Mouse (Mus musculus) lung, postnatal 0 days (tissue): ENCODE measurements around the gene Uox.

Experiments used
- CTCF ChIP-seq: IDR thresholded peaks from 2 replicates; pipeline ENCODE4 v1.5.1; 2016; ENCODE audit warnings: antibody characterized with exemption, mild to moderate bottlenecking
- EP300 ChIP-seq: IDR thresholded peaks from 2 replicates; pipeline ENCODE4 v1.6.1; 2016; ENCODE audit warnings: antibody characterized with exemption, mild to moderate bottlenecking, control low read depth

DNA sequence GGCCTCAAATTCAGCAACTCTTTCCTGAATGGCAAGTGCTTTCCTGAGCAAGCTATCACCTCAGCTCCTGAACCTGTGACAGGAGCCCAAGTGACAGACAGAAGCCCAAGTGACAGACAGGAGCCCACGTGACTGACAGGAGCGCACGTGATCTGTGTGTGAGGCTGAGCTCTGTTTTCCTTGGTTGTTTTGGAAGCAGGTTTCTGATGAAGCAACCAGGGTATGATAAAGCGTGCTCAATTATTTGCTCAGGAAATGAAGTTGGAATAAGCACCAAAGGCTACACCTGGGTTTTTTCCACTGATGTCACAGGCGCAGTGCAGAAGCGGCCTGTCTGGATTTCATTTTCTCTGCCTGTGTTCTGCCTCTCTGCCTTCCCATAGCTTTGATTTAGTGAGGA lies 19.3 kb downstream of the Uox start:
- TF ChIP-seq EP300 (no peak), CTCF (no peak)
